Mouse (Mus musculus) heart, embryonic 12.5 days (tissue): ENCODE data around the gene Pam. TPM values are rescaled to one million over a fixed set of nuclear protein-coding genes. Genes with fewer than 3 reads are reported as not detected.

ENCODE experiments used
- ATAC-seq: fragments of 200-750 bp; cut with Nextera tagmentation; 2 replicates; pipeline ENCODE4 v1.8.0; 2017; ENCODE audit warnings: moderate TSS enrichment, moderate library complexity; ENCODE audit not compliant: insufficient number of reproducible peaks, low FRiP score
- H3K27ac ChIP-seq: fragments of 300-500 bp; sonication (generic); 2 replicates; pipeline ENCODE4 v1.5.1; 2016; ENCODE audit warnings: mild to moderate bottlenecking, moderate library complexity; ENCODE audit not compliant: poor library complexity, severe bottlenecking
- H3K27me3 ChIP-seq: fragments of 300-500 bp; sonication (generic); replicated peaks from 2 replicates; pipeline ENCODE4 v1.6.1; 2016; ENCODE audit warnings: mild to moderate bottlenecking, moderate library complexity
- H3K36me3 ChIP-seq: fragments of 300-500 bp; sonication (generic); 2 replicates; pipeline ENCODE4 v1.6.1; 2016; ENCODE audit warnings: mild to moderate bottlenecking, moderate library complexity
- H3K4me1 ChIP-seq: fragments of 300-500 bp; sonication (generic); replicated peaks from 2 replicates; pipeline ENCODE4 v1.6.1; 2016; ENCODE audit warnings: mild to moderate bottlenecking
- H3K4me2 ChIP-seq: fragments of 300-500 bp; sonication (generic); 2 replicates; pipeline ENCODE4 v1.6.1; 2016; ENCODE audit warnings: mild to moderate bottlenecking, moderate library complexity
- H3K4me3 ChIP-seq: fragments of 300-500 bp; sonication (generic); 2 replicates; pipeline ENCODE4 v1.5.1; 2016; ENCODE audit warnings: mild to moderate bottlenecking
- H3K9ac ChIP-seq: fragments of 300-500 bp; sonication (generic); 2 replicates; pipeline ENCODE4 v1.6.1; 2016; ENCODE audit warnings: mild to moderate bottlenecking, moderate library complexity
- H3K9me3 ChIP-seq: fragments of 300-500 bp; sonication (generic); replicated peaks from 2 replicates; pipeline ENCODE4 v1.6.1; 2016; ENCODE audit warnings: mild to moderate bottlenecking, moderate library complexity
- WGBS: fragments of 180-500 bp; shearing (Covaris S2); methylation state at CpG from one replicate; pipeline ENCODE4 v1.1.7; 2016; 5-methylcytosine and 5-hydroxymethylcytosine counted together
- polyA plus RNA-seq: library from polyadenylated mRNA; unstranded; fragments of >200 nt; fragmentation: Nextera tagmentation; extraction: Ambion mirVana; gene quantifications from 2 replicates; pipeline ENCODE4 v1.2.1, GENCODE M21; 2016

Pam gene
- polyA plus RNA-seq, 1 experiment from 2014 or later = 393 TPM

GRCm38 (mm10) chr1:98031802-98032201 lies 63.6 kb downstream of the Pam start:
- H3K27me3 ChIP-seq = no peaks in the 10 kb centered on the region
- no peaks in the 10 kb centered on the region for H3K4me1 ChIP-seq
- ATAC-seq = no peak
- H3K27ac ChIP-seq = no peak overlapping the region
- H3K9ac ChIP-seq = no peak overlapping the region
- H3K36me3 ChIP-seq = peaks cover 5% of the 10 kb centered on the region; the same call in 1 of the 2 replicates
- 0 out of 2 replicates have a peak, but pooled peaks cover 3% of the 10 kb centered on the region for H3K9me3 ChIP-seq
- H3K4me2 ChIP-seq = no peak overlapping the region
- 76% methylated on average over 8 of the region's 8 CpGs for WGBS
- no peak overlapping the region for H3K4me3 ChIP-seq

GRCm38 (mm10) chr1:98029025-98029424 lies 66.4 kb downstream of the Pam start:
- no peaks in the 10 kb centered on the region for H3K27me3 ChIP-seq
- no peak for ATAC-seq
- 0 out of 2 replicates have a peak, but pooled peaks cover 3% of the 10 kb centered on the region for H3K9me3 ChIP-seq
- H3K27ac ChIP-seq = no peak overlapping the region
- no peak overlapping the region for H3K9ac ChIP-seq
- H3K36me3 ChIP-seq = peaks cover 5% of the 10 kb centered on the region; the same call in 1 of the 2 replicates
- 88% methylated on average over 5 of the region's 5 CpGs for WGBS
- H3K4me1 ChIP-seq = no peaks in the 10 kb centered on the region
- H3K4me2 ChIP-seq = no peak overlapping the region
- no peak overlapping the region for H3K4me3 ChIP-seq

GRCm38 (mm10) chr1:98028468-98028867 lies 67.0 kb downstream of the Pam start:
- no peaks in the 10 kb centered on the region for H3K27me3 ChIP-seq
- no peak overlapping the region for H3K9ac ChIP-seq
- H3K4me2 ChIP-seq = no peak overlapping the region
- ATAC-seq = no peak
- no peak overlapping the region for H3K4me3 ChIP-seq
- H3K36me3 ChIP-seq = peaks cover 5% of the 10 kb centered on the region; the same call in 1 of the 2 replicates
- 0 out of 2 replicates have a peak, but pooled peaks cover 3% of the 10 kb centered on the region for H3K9me3 ChIP-seq
- H3K27ac ChIP-seq = no peak overlapping the region
- WGBS = 85% methylated on average over 5 of the region's 5 CpGs
- no peaks in the 10 kb centered on the region for H3K4me1 ChIP-seq

GRCm38 (mm10) chr1:98027959-98028358 lies 67.5 kb downstream of the Pam start:
- no peak overlapping the region for H3K4me3 ChIP-seq
- no peaks in the 10 kb centered on the region for H3K4me1 ChIP-seq
- 0 out of 2 replicates have a peak, but pooled peaks cover 3% of the 10 kb centered on the region for H3K9me3 ChIP-seq
- H3K4me2 ChIP-seq = no peak overlapping the region
- no peak overlapping the region for H3K9ac ChIP-seq
- no peaks in the 10 kb centered on the region for H3K27me3 ChIP-seq
- ATAC-seq = no peak
- peaks cover 5% of the 10 kb centered on the region; the same call in 1 of the 2 replicates for H3K36me3 ChIP-seq
- WGBS = 86% methylated on average over 4 of the region's 4 CpGs
- H3K27ac ChIP-seq = no peak overlapping the region

- Histone ChIP-seq H3K4me2 (no peak overlapping the region), H3K4me3 (no peak overlapping the region), H3K9me3 (0 out of 2 replicates have a peak, but pooled peaks cover 3% of the 10 kb centered on the region), H3K27ac (no peak overlapping the region), H3K36me3 (peaks cover 3% of the 10 kb centered on the region; the same call in 1 of the 2 replicates), H3K4me1 (no peaks in the 10 kb centered on the region), H3K27me3 (no peaks in the 10 kb centered on the region), H3K9ac (no peak overlapping the region)
- 71% methylated on average over 6 of the region's 6 CpGs for WGBS
- no peak for ATAC-seq
Observed at GRCm38 (mm10) chr1:98025924-98026640, 69.4 kb downstream of the Pam start.

GRCm38 (mm10) chr1:98023866-98024265 lies 71.6 kb downstream of the Pam start:
- Histone ChIP-seq H3K4me3 (no peak overlapping the region), H3K27me3 (no peaks in the 10 kb centered on the region)

GRCm38 (mm10) chr1:98018987-98019386 lies 76.5 kb downstream of the Pam start:
- Histone ChIP-seq H3K36me3 (no peaks in the 10 kb centered on the region), H3K9me3 (no peaks in the 10 kb centered on the region), H3K4me2 (no peak overlapping the region), H3K9ac (no peak overlapping the region), H3K4me1 (no peaks in the 10 kb centered on the region), H3K4me3 (no peak overlapping the region), H3K27ac (no peak overlapping the region), H3K27me3 (no peaks in the 10 kb centered on the region)
- 85% methylated on average over 9 of the region's 9 CpGs for WGBS
- ATAC-seq = no peak

More at GRCm38 (mm10) chr1:98023866-98024265, 71.6 kb downstream of the Pam start:
- no peaks in the 10 kb centered on the region for H3K4me1 ChIP-seq
- peaks cover 3% of the 10 kb centered on the region; the same call in 1 of the 2 replicates for H3K36me3 ChIP-seq
- H3K9ac ChIP-seq = no peak overlapping the region
- 0 out of 2 replicates have a peak, but pooled peaks cover 3% of the 10 kb centered on the region for H3K9me3 ChIP-seq
- no peak overlapping the region for H3K4me2 ChIP-seq
- no peak for ATAC-seq
- no peak overlapping the region for H3K27ac ChIP-seq
- whole genome bisulfite sequencing = 94% methylated on average over 4 of the region's 4 CpGs

GRCm38 (mm10) chr1:98016004-98016848 lies 79.2 kb downstream of the Pam start:
- Histone ChIP-seq H3K4me3 (no peak overlapping the region), H3K9ac (no peak overlapping the region), H3K4me2 (no peak overlapping the region), H3K36me3 (no peaks in the 10 kb centered on the region), H3K9me3 (no peaks in the 10 kb centered on the region), H3K27ac (no peak overlapping the region), H3K4me1 (no peaks in the 10 kb centered on the region), H3K27me3 (no peaks in the 10 kb centered on the region)
- ATAC-seq = no peak
- WGBS = 59% methylated on average over 10 of the region's 10 CpGs

GRCm38 (mm10) chr1:98015564-98015963 lies 79.9 kb downstream of the Pam start:
- Histone ChIP-seq H3K4me2 (no peak overlapping the region), H3K36me3 (no peaks in the 10 kb centered on the region), H3K4me3 (no peak overlapping the region), H3K27me3 (no peaks in the 10 kb centered on the region), H3K27ac (no peak overlapping the region), H3K9me3 (no peaks in the 10 kb centered on the region), H3K4me1 (no peaks in the 10 kb centered on the region), H3K9ac (no peak overlapping the region)
- no peak for ATAC-seq
- WGBS = 86% methylated on average over 4 of the region's 4 CpGs

- H3K4me2 ChIP-seq = no peak overlapping the region
- H3K9me3 ChIP-seq = no peaks in the 10 kb centered on the region
- H3K4me1 ChIP-seq = peaks cover 14% of the 10 kb centered on the region
- no peak overlapping the region for H3K9ac ChIP-seq
- no peaks in the 10 kb centered on the region for H3K36me3 ChIP-seq
- H3K4me3 ChIP-seq = no peak overlapping the region
- ATAC-seq = no peak
- WGBS = 68% methylated on average over 7 of the region's 7 CpGs
- no peak overlapping the region for H3K27ac ChIP-seq
- no peaks in the 10 kb centered on the region for H3K27me3 ChIP-seq
Observed at GRCm38 (mm10) chr1:98002561-98003425, 92.7 kb downstream of the Pam start.
